Mouse (Mus musculus): ENCODE data around the gene Oca2.

Gene Oca2

DNA sequence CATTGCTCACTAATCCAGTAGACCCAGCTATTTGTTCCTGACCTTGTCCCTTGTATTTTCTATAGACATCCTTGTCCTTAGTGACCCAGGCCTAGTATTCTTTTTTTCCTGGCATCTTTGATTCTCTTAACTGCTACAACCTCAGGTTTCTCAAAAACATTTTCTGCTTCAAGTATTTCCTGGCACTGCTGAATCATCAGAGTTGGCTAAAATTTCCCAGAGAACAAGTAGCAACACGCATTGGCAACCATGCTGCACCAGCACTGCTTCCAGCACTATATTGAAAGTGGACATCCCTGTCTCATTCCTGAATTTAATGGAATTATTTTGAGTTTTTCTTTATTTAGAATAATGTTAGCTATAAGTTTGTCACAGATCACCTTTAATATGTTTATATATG is 143.1 kb downstream of the Oca2 start:
- DNase-seq (ENCODE audit: low spot score) = no peak

GRCm38 (mm10) chr7:56388295-56388694 is 148.7 kb downstream of the Oca2 start:
- no peak for DNase-seq (ENCODE audit: low spot score)

GRCm38 (mm10) chr7:56418182-56418836 is 178.7 kb downstream of the Oca2 start:
- no peak for DNase-seq (ENCODE audit: low spot score)

DNA sequence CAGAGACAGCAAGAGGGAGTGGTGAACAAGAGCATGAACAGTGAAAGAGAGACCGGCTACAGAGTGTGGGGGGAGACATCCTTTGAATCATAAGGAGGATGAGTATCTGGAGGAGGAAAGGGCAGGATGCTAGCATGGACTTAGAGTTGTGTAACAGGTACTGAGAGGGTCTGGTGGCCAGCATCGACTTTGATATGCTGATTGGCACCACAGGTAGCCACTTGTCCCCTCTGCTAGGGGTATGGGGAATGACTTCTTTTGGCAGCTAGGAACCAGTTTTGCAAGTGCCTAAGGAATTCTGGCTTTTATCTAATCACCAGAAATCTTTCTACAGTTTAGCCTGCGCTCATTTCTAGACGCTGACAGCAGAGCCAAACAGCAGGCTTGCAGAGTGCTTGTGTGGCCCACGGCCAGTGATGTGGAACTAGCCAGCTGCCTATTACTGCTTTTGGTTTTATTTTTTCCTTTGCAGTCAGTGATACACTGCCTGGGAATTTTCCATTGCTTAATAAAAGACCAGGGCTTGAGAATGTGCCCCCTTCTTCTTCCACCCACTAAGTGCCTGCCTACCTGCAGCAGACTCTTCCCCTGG is 179.8 kb downstream of the Oca2 start:
- no peak for DNase-seq (ENCODE audit: low spot score)

DNA sequence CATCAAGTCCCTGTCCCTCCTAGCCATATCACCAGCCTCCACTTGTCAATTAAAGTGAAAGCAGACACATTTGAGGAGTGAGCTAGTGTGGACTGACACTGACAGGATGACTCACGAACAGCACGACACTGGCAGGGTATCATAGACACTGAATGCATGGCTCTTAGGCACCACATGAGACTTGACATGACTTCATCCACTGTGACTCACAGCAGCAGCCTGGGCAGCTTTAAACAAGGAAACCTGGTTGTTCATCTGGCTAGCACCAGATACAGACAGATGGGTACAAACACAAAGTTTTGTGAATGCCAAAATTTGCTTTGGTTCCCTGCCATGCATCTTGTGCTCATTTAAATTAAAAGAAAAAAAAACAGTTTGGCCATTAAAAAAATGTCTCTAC is 182.4 kb downstream of the Oca2 start:
- no peak for DNase-seq (ENCODE audit: low spot score)

DNA sequence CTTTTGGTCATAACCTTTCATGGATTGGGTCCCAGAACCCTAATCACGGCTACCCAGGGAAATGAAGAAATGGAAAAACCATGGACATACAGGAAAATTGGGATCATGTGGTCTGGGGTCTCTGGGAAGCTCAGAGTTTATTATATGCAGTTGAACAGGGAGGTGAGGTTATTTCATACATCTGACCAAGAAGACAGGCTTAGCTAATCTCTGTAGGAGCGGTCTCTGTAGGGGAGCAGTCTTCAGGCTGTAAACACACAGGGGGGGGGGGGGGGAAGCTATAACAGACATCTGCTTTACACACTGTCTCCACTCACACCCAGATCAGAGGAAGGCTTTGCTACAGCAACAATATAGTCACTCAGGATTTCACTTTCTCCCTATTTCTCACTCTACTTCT is 184.0 kb downstream of the Oca2 start:
- DNase-seq (ENCODE audit: low spot score) = no peak

DNA sequence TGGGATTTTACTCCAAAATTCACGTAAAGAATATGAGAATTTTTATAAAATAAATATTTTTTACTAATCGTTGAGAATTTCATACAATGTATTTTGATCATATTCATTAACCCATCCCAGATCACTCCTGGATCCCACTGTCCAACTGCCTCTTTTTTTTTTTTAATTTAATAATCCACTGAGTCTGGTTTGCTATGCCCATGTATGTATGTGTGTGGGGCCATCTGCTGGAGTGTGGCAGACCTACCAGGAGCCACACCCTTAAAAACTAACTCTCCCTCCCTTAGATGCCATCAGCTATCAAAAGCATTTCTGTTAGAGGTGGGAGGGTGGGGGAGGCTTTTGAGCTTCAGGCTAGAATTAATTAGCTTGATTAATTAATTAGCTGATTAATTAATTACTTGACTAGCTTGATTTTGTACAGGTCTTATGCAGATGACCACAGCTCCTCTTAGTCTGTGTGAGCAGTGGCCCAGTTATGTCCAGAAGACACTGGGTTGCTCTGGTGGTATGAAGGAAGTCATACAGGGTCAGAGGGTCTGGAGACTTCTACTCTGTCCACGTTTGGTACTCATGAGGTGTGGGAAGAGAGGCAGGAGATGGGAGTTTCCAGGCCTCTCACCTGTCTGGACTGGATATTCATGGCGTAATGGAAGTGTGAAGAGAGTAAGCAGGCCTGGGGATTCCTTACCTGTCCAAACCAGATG is 221.4 kb downstream of the Oca2 start:
- DNase-seq (ENCODE audit: low spot score) = no peak

- no peak for DNase-seq (ENCODE audit: low spot score)
Measured at GRCm38 (mm10) chr7:56498242-56498641, 258.7 kb downstream of the Oca2 start.

DNA sequence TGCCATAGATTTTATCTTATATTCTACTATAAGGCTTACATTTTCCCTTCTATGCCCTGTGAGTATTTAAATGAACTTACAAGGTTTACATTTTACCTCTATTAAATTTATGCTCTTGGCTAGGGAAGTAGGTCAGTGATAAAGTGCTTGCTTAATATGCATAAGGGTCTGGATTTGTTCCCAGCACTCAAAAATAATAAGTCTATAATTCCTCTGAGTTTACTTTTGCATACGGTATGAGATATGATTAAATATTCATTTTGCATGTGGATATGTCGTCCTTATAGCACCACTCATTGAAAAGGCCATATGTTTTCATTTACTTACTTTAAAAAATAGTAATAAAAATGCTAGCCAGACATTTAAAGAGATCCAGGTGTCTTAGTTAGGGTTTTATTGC is 259.8 kb downstream of the Oca2 start:
- no peak for DNase-seq (ENCODE audit: low spot score)

GRCm38 (mm10) chr7:56499767-56500166 is 260.2 kb downstream of the Oca2 start:
- DNase-seq (ENCODE audit: low spot score) = no peak

- no peak for DNase-seq (ENCODE audit: low spot score)
Measured at GRCm38 (mm10) chr7:56500438-56500837, 260.9 kb downstream of the Oca2 start.

DNA sequence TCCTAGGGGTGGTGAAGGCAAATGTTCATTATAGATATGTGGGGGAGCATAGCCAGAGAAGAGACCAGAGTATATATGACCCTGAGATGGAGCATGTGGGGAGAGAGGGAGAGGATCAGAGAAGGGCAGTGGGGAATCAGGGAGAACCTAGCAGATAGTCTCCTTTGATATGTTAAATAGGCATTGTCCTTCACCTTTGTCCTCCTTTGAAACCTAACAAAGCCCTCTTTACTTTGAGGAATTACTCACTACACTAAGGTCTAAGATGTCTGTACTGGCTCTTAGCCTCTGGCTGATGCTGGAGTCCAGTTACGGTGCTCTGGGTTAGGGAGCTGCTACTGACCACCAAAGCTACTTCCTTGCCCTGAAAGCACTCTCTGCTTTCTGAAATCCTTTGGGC is 279.0 kb downstream of the Oca2 start:
- no peak for DNase-seq (ENCODE audit: low spot score)

DNA sequence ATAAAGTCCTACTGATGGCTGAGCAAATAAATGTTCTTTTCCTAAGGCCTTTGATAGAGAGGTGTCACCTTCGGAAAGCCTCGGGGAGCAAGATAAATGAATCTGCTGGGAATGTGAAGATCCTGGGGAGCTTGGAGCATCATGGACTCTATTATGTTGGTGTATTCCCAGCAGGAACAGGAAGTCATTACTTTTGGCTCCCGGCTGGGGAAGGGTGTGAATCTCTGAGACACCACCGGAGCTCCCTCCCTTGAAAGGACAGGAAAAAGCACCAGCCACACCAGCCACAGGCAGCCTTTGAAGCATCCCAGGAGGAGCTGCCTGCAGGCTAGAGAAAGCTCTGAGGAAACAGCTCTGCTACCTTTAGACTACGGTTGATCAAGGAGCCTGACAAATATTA is 280.2 kb downstream of the Oca2 start:
- DNase-seq (ENCODE audit: low spot score) = no peak

GRCm38 (mm10) chr7:56534856-56535255 is 295.3 kb downstream of the Oca2 start:
- no peak for DNase-seq (ENCODE audit: low spot score)

DNA sequence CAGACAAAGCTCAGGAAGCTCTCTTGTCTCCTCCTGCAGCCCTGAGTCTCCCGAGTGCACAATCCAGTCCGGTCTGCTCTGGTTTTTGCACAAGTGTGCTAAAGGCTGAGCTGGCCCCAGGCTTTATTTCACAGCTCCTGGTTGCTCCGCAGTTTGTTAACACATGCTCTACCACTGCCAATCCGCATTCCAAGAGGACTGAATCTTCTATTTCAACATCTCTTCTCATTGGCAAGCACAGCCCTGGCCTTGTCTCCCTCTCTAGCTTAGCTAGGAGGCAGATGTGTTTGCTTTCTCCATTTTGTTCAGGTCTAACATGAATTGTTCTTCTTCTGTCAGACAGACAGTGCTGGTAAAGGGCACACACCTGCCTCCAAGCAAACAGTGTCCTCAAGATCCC is 309.7 kb downstream of the Oca2 start:
- no peak for DNase-seq (ENCODE audit: low spot score)

- DNase-seq (ENCODE audit: low spot score) = no peak
Measured at GRCm38 (mm10) chr7:56551804-56552203, 312.2 kb downstream of the Oca2 start.

Data from ovary, adult 18-20 months (tissue).